Mouse (Mus musculus) C2C12 (cell line): Measurements from ENCODE around the gene Smco3.

ENCODE experiments used
- CTCF ChIP-seq: IDR thresholded peaks from one replicate; pipeline ENCODE4 v1.5.1; 2011; ENCODE audit not compliant: control insufficient read depth, insufficient read depth, insufficient read length
- MYOD1 ChIP-seq: IDR thresholded peaks from one replicate; pipeline ENCODE4 v1.6.1; 2011; ENCODE audit warnings: low read depth; ENCODE audit not compliant: control insufficient read depth, insufficient read length
- MYOG ChIP-seq: IDR thresholded peaks from one replicate; pipeline ENCODE4 v1.6.1; 2011; ENCODE audit not compliant: control insufficient read depth, insufficient read length; ENCODE audit errors: extremely low read depth
- USF1 ChIP-seq: IDR thresholded peaks from one replicate; pipeline ENCODE4 v1.6.1; 2011; ENCODE audit warnings: low read depth, mild to moderate bottlenecking, control low read depth, moderate library complexity

DNA sequence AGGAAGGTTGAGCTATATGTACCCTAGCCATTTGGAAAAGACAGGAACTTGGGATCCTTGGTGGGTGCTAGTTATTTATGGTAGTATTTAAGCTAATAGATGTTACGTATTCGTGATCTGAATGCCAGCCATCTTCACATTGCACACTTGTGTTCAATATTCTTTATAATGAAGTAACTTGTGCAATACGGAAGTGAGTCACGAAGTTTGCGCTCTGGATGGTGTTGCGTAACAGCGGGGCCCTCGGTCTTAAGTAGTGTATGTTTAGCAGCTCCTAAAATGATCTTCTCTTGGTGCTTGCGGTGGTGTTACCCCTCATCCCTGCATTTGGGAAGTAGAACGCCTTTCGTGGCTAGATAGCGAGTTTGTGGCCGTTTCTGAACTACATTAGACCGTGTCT lies 26.2 kb downstream of the Smco3 start:
- TF ChIP-seq CTCF (no peak), MYOG (no peak), MYOD1 (no peak), USF1 (no peak)
